Mouse (Mus musculus) right cerebral cortex, postnatal 36 days (tissue): ENCODE results near the gene Jkamp.
A peak's percentile ranks its signal among the peaks of the same experiment; 100 is the strongest.

ENCODE experiments used
- DNase-seq, 2 experiments: peaks; one replicate each; pipeline ENCODE4 v3.0.0; 2022; ENCODE audit warnings: low spot score in 2 of 2, mixed read lengths in 1 of 2

The Jkamp gene

GRCm38 (mm10) chr12:72086166-72086825 is 907 bp downstream of the Jkamp start:
- no peak for DNase-seq

DNA sequence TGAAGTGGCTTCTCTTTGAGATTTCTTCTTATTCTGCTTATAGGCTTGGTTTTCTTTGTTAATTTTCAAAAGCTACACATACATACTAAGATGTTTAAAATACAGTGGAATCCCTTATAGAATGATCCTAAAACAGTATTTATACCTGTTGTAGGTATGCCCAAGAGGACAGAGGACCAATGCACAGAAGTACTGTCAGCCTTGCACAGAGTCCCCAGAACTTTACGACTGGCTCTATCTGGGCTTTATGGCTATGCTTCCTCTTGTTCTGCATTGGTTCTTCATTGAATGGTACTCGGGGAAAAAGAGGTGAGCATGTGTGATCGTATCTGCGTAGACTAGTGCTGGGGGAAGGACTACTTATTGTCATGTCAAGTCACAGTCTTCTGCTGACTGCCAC is 4.4 kb downstream of the Jkamp start:
- DNase-seq, result no peak

GRCm38 (mm10) chr12:72096966-72097365 is 11.6 kb downstream of the Jkamp start:
- no peak for DNase-seq

- no peak for DNase-seq
Observed at GRCm38 (mm10) chr12:72102776-72103175, 17.4 kb downstream of the Jkamp start.

DNA sequence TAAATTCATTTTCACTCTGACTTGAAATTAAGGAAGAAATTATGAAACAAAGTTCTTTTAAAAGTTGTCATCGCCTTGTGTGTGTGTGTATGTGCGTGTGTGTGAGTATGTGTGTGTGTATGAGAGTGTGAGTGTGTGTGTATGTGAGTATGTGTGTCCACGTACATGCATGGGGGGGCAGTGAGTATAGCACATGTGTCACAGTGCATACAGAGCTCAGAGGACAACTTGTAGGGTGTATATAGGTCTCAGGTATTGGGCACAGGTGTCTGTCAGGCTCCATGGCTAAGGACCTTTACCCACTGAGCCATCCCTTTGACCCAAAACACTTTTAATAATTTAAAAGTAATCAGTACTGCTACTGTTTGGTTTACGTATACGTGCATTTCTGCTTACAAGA is 18.6 kb downstream of the Jkamp start:
- no peak for DNase-seq

DNA sequence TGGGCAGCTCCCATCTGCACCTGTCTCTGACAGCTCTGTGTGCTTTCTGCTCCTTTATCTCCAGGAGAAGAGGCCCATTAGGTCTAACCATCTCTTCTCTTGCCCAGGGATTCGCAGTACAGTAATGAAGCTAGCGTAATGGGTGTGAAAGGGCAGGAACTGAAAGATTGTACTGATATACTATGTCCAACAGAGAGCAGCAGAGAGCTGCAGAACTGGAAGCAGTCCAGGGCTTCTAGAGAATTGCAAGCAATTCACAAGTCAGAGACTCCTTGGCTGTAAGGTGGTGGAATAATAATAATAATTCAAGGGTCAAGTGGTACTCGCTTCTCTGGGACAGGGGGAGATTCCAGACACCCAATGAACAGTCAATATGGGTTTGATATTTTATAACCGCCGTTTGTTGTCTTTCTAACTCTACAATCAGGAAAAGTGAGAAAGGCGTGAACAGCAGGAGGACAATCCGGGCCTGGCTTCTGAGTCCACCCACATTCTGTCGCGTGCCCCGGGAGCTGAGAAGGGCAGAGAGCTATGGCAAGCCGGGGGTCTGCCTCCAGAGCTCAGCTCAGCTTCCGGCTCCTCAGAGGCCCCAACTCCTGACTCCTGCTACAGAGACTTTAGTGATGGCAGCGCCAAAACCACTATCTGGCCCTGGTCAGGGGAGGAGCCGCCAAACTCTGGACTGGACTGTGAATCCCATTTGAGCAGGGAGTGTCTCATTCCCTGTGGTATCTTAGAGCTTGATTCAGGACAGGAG is 19.3 kb downstream of the Jkamp start:
- peak; percentile 20 to 40 for DNase-seq

DNA sequence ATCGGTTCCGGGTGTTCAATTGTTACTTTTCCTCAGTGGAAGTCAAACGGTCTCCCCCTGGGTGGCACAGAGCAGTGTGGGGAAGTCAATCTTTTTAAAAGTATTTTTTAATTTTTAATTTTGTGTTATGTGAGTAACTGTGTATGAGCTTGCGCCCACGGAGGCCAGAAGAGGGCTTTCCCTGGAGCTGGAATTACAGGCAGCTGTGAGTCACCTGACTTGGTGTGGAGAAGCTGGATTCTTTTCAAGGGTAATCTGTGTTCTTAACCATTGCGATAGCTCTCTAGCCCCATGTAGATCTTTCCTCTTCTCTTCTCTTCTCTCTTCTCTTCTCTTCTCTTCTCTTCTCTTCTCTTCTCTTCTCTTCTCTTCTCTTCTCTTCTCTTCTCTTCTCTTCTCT is 29.7 kb downstream of the Jkamp start:
- DNase-seq, result no peak

DNA sequence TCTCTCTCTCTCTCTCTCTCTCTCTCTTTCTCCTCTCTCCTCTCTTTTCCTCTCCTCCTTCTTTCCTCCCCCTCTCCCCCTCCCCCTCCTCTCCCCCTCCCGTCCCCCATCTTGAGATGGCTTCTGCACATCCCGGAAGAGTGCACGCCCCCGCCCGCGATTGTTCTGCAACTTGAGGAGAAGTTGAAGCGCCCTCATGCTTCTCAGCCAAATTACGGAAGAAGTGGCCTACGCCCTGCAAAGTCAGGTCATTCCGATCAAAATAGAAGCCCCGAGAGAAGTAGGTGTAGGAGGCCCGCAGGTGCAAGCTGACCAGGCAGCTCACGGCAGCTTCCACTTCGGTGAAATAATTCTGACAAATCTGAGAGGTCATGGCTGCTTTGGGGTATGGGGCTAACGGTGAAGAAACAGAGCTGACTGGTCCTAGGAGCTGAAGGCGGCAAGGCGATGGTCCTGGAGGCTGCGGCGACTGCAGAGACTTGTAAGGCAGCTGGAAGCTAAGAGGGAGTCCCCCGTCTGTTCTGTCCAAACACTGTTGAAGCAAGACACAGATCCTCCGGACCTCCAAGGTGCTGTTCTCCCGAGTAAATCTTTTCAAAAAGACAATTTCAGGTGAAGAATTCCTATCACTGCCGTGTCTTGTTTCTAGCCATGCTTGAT is 30.4 kb downstream of the Jkamp start:
- DNase-seq, result no peak

GRCm38 (mm10) chr12:72129203-72129602 is 43.8 kb downstream of the Jkamp start:
- no peak for DNase-seq

GRCm38 (mm10) chr12:72150786-72151185 is 65.4 kb downstream of the Jkamp start:
- peak; percentile 18 to 45 for DNase-seq
